ENCODE assay signal across 20 mouse cellular contexts in the genomic region with DNA sequence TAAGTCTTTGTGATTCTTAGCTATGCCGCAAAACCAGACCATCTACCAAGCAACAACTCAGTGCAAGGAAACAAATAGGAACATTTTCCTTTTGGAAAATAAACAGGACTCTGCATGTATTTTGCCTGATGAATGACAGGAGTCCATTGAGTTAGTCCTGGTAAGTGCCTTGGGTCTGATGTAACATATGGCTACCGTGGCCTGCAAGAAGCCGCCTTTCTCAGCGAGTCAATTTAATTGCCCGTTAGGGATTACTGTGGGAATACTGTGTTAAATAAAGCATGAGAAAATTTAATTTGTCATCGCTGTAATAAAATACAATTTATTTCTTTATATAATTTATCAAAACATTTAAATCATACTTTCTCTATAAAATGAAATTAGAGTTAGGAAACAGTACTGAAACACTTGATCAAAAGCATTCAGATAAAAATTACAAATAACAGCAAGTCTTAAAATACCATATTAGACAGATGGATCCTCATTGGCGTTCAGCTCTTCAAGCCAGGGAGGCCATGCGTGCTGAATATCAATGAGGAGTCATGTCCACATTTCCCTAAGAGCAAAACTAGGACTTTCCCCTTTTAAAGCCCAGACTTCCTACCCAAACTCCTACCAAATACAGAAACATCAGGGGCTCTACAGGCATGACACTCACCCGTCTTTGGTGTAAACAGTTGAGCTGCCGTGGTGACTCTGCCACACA. TPM values are rescaled to one million over a fixed set of nuclear protein-coding genes. Genes with fewer than 3 reads are reported as not detected.
DNase-seq lines count a peak whose midpoint lies in the region; ATAC-seq lines count a peak whose summit lies in the region.
"Had no signal": no experiment of that assay in that cellular context is flagged by ENCODE, and none has a peak within 500 bp of the region (broad histone marks: within the 10 kb centered on the region; RNA-seq: fewer than 3 reads in every experiment).

No protein-coding gene starts in this region.

- H3K27ac ChIP-seq in midbrain, embryonic 12.5 days (replicated peaks) = peak overlapping the region; percentile 71
- no peak overlapping the region for H3K27ac ChIP-seq in midbrain, embryonic 11.5 days (ENCODE audit: low read depth, low read length)
- peak overlapping the region; percentile 76 for H3K27ac ChIP-seq in forebrain, embryonic 15.5 days (replicated peaks)
- peak overlapping the region; percentile 55 for H3K27ac ChIP-seq in midbrain, embryonic 14.5 days (replicated peaks; ENCODE audit: low read depth, low read length)
- H3K27ac ChIP-seq: embryonic facial prominence, embryonic 12.5 days; heart, embryonic 10.5 days; intestine, embryonic 15.5 days; kidney, embryonic 15.5 days; limb, embryonic 12.5 days; liver, embryonic 13.5 days; lung, embryonic 15.5 days; macrophage had no signal

- H3K4me3 ChIP-seq in midbrain, embryonic 12.5 days = no peak overlapping the region
- H3K4me3 ChIP-seq in midbrain, embryonic 11.5 days (ENCODE audit: low read depth, low read length) = no peak overlapping the region
- no peak overlapping the region for H3K4me3 ChIP-seq in forebrain, embryonic 15.5 days
- no peak overlapping the region for H3K4me3 ChIP-seq in midbrain, embryonic 14.5 days (replicated peaks; ENCODE audit: low read depth, low read length)
- H3K4me3 ChIP-seq: embryonic facial prominence, embryonic 12.5 days; heart, embryonic 10.5 days; intestine, embryonic 15.5 days; kidney, embryonic 15.5 days; limb, embryonic 12.5 days; liver, embryonic 13.5 days; lung, embryonic 15.5 days had no signal

- no peak overlapping the region for H3K4me2 ChIP-seq in midbrain, embryonic 12.5 days (replicated peaks)
- H3K4me2 ChIP-seq in midbrain, embryonic 11.5 days = no peak overlapping the region
- H3K4me2 ChIP-seq in forebrain, embryonic 15.5 days (replicated peaks) = no peak overlapping the region
- no peak overlapping the region for H3K4me2 ChIP-seq in midbrain, embryonic 14.5 days (ENCODE audit: low read length)
- H3K4me2 ChIP-seq: embryonic facial prominence, embryonic 12.5 days; intestine, embryonic 15.5 days; kidney, embryonic 15.5 days; limb, embryonic 12.5 days; liver, embryonic 13.5 days; lung, embryonic 15.5 days had no signal

- 0 out of 2 replicates have a peak, but pooled peaks cover 2% of the 10 kb centered on the region for H3K9me3 ChIP-seq in midbrain, embryonic 12.5 days
- H3K9me3 ChIP-seq in midbrain, embryonic 11.5 days (ENCODE audit: control insufficient read depth, low read length) = no peaks in the 10 kb centered on the region
- H3K9me3 ChIP-seq in forebrain, embryonic 15.5 days = no peaks in the 10 kb centered on the region
- H3K9me3 ChIP-seq in midbrain, embryonic 14.5 days (ENCODE audit: control insufficient read depth, low read length) = no peaks in the 10 kb centered on the region
- H3K9me3 ChIP-seq: embryonic facial prominence, embryonic 12.5 days; G1E; heart, embryonic 10.5 days; intestine, embryonic 15.5 days; kidney, embryonic 15.5 days; liver, embryonic 13.5 days; lung, embryonic 15.5 days had no signal

- 72% methylated on average over 10 of the region's 10 CpGs for WGBS in midbrain, embryonic 12.5 days
- WGBS in midbrain, embryonic 11.5 days = 81% methylated on average over 10 of the region's 10 CpGs
- WGBS in forebrain, embryonic 15.5 days = 39% methylated on average over 10 of the region's 10 CpGs
- WGBS in midbrain, embryonic 14.5 days = 55% methylated on average over 10 of the region's 10 CpGs

- no peak for DNase-seq in midbrain, embryonic 11.5 days (ENCODE audit: low spot score, missing footprints)
- peak; percentile 62 for DNase-seq in midbrain, embryonic 14.5 days
- DNase-seq in gastrocnemius, postnatal 25 days = no peak
- no peak for DNase-seq in thymus, postnatal 10 days (ENCODE audit: low spot score in 2 of 2)
- no peak for DNase-seq in ovary, postnatal 10 days (ENCODE audit: low spot score)
- DNase-seq: cerebellum, adult 11 months; heart, postnatal 14 days; liver, embryonic 13.5 days; spleen, adult 18-20 months; thymus, adult 18-20 months had no signal

- H3K9ac ChIP-seq in midbrain, embryonic 12.5 days (replicated peaks) = no peak overlapping the region
- H3K9ac ChIP-seq in midbrain, embryonic 11.5 days (ENCODE audit: low read length) = no peak overlapping the region
- no peak overlapping the region for H3K9ac ChIP-seq in forebrain, embryonic 15.5 days (replicated peaks)
- H3K9ac ChIP-seq in midbrain, embryonic 14.5 days (replicated peaks; ENCODE audit: low read length) = no peak overlapping the region
- H3K9ac ChIP-seq: embryonic facial prominence, embryonic 12.5 days; intestine, embryonic 15.5 days; kidney, embryonic 15.5 days; limb, embryonic 12.5 days; liver, embryonic 13.5 days; lung, embryonic 15.5 days had no signal

- no peaks in the 10 kb centered on the region for H3K36me3 ChIP-seq in midbrain, embryonic 12.5 days
- no peaks in the 10 kb centered on the region for H3K36me3 ChIP-seq in midbrain, embryonic 11.5 days (ENCODE audit: control insufficient read depth, insufficient read depth, low read length)
- no peaks in the 10 kb centered on the region for H3K36me3 ChIP-seq in forebrain, embryonic 15.5 days
- no peaks in the 10 kb centered on the region for H3K36me3 ChIP-seq in midbrain, embryonic 14.5 days (ENCODE audit: control insufficient read depth, insufficient read depth, low read length)
- H3K36me3 ChIP-seq: embryonic facial prominence, embryonic 12.5 days; G1E; heart, embryonic 10.5 days; intestine, embryonic 15.5 days; kidney, embryonic 15.5 days; limb, embryonic 12.5 days; liver, embryonic 13.5 days; lung, embryonic 15.5 days had no signal

- H3K27me3 ChIP-seq in midbrain, embryonic 12.5 days = no peaks in the 10 kb centered on the region
- H3K27me3 ChIP-seq in midbrain, embryonic 11.5 days (ENCODE audit: control insufficient read depth, insufficient read depth, low read length) = no peaks in the 10 kb centered on the region
- no peaks in the 10 kb centered on the region for H3K27me3 ChIP-seq in forebrain, embryonic 15.5 days
- no peaks in the 10 kb centered on the region for H3K27me3 ChIP-seq in midbrain, embryonic 14.5 days (ENCODE audit: control insufficient read depth, insufficient read depth, low read length)
- H3K27me3 ChIP-seq: embryonic facial prominence, embryonic 12.5 days; intestine, embryonic 15.5 days; kidney, embryonic 15.5 days; limb, embryonic 12.5 days; liver, embryonic 13.5 days; lung, embryonic 15.5 days had no signal

- H3K4me1 ChIP-seq in midbrain, embryonic 12.5 days = peaks cover 13% of the 10 kb centered on the region; the same call in 1 of the 2 replicates
- H3K4me1 ChIP-seq in midbrain, embryonic 11.5 days (ENCODE audit: control insufficient read depth, insufficient read depth, low read length) = no peaks in the 10 kb centered on the region
- H3K4me1 ChIP-seq in forebrain, embryonic 15.5 days = peaks cover 23% of the 10 kb centered on the region
- peaks cover 7% of the 10 kb centered on the region for H3K4me1 ChIP-seq in midbrain, embryonic 14.5 days (ENCODE audit: control insufficient read depth, insufficient read depth, low read length)
- H3K4me1 ChIP-seq: embryonic facial prominence, embryonic 12.5 days; heart, embryonic 10.5 days; intestine, embryonic 15.5 days; kidney, embryonic 15.5 days; limb, embryonic 12.5 days; liver, embryonic 13.5 days; lung, embryonic 15.5 days had no signal

- peak; percentile 38; the same call in 1 of the 2 replicates for ATAC-seq in midbrain, embryonic 12.5 days (ENCODE audit: low FRiP score, low read depth)
- no peak for ATAC-seq in midbrain, embryonic 11.5 days (ENCODE audit: low FRiP score)
- ATAC-seq in forebrain, embryonic 15.5 days (replicated peaks) = peak; percentile 46; the same call in 1 of the 2 replicates
- peak; percentile 74; the same call in 1 of the 2 replicates for ATAC-seq in midbrain, embryonic 14.5 days (ENCODE audit: low FRiP score, low TSS enrichment)
- ATAC-seq: intestine, embryonic 15.5 days had no signal

RNA-seq across cellular contexts. Expression of a gene that starts 7.3 kb away (rescaled TPM):
- polyA plus RNA-seq in midbrain, embryonic 12.5 days (2016; fragmentation: Nextera tagmentation; extraction: Ambion mirVana) = 47.3 and 48.9 TPM in 2 replicates
- 59.3 and 66.7 TPM in 2 replicates for polyA plus RNA-seq in midbrain, embryonic 11.5 days (2014; fragmentation: Nextera tagmentation; extraction: Ambion mirVana)
- polyA plus RNA-seq in forebrain, embryonic 15.5 days (2015; fragmentation: Nextera tagmentation; extraction: Ambion mirVana) = 47.4 and 51.7 TPM in 2 replicates
- 40.1 and 44.3 TPM in 2 replicates for polyA plus RNA-seq in midbrain, embryonic 14.5 days (2014; fragmentation: Nextera tagmentation; extraction: Ambion mirVana)
- 10 to 100 TPM; 11.0 to 12.0 TPM for total RNA-seq in gastrocnemius, postnatal 25 days (2021)
